Mouse (Mus musculus) layer of hippocampus, postnatal 36 days (tissue): ENCODE results near the gene Timp2. TPM values are rescaled to one million over a fixed set of nuclear protein-coding genes. Genes with fewer than 3 reads are reported as not detected.

Source experiments
- DNase-seq, 2 experiments: peaks; one replicate each; pipeline ENCODE4 v3.0.0; 2022
- total RNA-seq, 2 experiments: library from RNA; stranded (reverse); gene quantifications; 2 replicates each; pipeline ENCODE4 v1.2.3; 2021

Timp2 gene
- total RNA-seq, 2 experiments from 2014 or later = 187 to 191 TPM

DNA sequence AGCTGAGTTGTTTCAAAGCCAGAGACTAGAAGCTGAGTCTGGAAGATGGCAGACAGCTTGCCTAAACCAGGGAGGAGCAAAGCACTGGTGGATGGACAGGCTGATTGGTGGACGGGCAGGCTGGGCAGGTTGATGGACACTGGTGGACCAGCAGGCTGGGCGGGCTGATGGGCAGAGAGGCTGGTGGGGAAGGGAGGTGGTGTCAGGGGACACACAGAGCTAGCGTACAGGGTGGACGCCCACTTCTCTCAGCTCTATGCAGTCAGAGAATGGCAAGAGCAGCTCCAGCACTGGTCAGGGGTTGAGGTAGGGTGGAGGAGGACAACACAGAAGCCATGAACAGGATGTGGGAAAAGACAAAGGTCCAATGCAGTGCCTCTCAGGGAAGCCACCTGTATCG lies 13.7 kb upstream of the Timp2 start:
- DNase-seq = no peak

DNA sequence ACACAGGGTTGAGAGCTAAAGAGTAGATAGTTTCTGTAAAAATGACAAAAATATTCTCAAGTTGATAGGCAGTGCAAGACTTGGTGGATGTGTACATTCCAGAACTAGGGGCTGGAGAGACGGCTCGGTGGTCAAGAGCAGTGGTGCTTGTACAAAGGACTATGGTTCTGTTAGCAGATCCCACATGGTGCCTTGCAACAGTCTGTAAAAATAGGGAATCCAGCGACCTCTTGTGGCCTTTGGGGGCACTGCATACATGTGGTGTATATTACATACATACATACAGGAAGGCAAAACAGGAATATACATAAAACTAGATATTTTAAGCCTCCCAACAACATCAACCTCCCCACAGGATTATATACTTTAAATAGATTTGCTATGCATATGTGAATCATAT lies 12.8 kb upstream of the Timp2 start:
- DNase-seq = no peak

DNA sequence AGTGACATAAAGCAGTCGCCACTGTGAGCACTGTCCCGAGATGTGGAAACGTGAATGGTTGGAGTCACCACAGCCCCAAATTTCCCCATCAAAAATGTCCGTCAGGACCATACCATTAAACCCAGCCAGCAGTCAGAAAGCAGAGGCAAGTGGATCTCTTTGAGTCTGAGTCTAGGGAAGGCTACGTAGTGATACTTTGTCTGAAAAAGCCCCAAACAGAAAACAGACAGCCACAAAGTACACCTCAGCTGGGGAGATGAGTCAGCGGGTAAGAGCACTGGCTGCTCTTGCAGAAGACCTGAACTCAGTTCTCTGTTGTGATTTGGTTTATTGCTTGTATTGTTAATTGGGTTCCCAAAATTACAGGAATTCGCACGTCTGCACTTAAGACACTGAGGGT lies 11.0 kb upstream of the Timp2 start:
- DNase-seq = no peak

DNA sequence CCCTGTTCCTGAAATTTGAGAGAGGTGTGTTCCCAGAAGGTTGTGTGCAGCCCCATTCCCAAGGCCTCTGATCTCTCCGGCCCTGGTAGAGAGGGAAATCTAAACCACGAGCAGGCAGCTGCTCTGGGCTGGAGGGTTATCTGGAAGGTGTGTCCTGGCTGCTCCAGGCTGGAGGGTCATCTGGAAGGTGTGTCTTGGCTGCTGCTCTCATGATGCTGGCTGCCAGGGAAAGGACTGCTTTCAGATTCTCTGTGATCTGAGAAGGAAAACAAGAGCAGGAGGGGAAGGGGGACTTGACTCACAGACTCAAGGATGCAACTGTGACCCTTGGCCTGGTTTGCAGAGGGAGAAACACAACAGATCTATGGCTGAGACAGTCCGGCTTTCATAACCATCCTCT lies 10.6 kb upstream of the Timp2 start:
- DNase-seq = no peak

DNA sequence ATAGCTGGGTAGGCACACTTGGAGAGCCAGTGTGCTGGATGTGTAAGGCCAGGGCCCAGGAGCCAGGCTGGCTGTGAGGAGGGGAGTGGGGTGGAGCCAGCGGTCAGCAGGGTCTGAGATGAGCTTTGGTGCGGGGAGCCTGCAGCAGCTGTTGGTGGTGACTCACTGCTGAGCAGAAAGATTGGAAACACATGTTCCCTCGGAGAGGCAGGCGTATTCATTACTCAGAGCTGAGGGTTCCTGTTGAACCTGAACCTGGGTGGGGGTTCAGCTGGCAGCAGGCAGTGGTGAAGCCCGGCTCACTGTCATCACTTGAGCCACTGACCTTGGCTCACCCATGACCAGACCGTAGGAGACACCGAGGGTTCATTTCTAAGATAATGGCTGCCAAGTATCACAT lies 9.6 kb upstream of the Timp2 start:
- no peak for DNase-seq

DNA sequence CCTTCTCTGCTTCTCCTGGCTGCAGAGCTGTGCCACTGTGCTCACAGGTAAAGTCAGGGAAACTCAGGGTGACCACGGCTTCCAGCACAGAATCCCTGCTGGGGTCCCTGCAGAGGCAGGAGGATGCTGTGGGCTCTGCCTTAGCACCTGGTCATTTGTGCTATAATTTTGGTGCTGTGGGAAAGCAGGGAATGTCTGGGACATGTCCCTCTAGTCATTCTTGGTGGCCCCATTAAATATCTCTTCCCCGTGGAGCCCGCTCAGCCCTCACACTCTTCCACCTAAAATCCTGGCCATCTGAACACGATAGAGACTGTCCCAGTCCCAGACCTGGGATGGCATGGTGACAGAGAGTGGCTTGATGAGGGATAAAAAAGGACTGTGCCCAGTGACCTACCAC lies 8.5 kb upstream of the Timp2 start:
- peak in 1 of 2 experiments; percentile 1 for DNase-seq

DNA sequence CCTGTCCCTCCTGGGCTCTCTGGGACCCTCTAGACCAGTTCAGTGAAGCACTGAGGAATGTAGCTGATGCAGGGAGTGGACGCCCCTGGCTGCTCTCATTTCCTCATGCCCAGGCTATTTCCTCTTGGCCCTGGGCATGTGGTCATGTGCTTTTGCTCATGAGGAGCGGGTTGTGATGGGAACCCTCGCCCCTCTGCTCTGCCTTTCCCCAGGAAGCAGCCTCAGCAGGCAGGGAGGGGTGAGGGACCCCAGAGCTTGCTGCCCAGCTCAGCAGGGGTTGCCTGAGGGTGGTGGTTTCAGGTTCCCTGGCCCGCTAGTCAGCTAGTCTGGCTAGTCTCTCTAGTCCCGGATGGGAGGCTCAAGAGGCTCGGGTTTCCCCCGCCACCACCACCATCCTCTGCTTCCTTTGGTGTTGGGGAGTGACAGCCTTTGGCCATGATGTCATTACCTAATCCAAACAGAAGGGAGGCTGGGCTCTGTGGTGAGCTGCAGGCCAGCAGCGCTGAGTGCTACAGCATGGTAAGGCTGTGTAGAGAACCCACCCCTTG lies 7.5 kb upstream of the Timp2 start:
- DNase-seq = no peak

DNA sequence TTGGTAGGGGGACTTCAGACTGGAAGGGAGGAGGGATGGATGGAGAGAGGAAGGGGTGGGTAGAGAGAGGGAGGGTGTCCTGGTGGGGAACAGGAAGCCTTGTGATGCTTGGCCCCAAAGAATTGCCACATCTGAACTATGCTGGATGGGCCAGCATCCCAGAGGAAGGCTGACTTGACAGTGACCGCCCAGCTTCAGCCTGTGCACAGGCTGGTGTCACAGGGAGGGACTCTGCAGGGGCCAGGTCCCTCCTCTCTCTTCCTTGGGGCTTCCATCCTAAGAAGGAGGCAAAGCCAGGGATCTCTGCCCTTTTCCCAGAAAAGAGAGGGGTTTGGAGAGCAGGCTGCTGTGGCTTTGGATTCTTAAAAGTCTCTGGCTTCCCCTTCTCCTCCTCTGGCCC lies 7.0 kb upstream of the Timp2 start:
- no peak for DNase-seq

DNA sequence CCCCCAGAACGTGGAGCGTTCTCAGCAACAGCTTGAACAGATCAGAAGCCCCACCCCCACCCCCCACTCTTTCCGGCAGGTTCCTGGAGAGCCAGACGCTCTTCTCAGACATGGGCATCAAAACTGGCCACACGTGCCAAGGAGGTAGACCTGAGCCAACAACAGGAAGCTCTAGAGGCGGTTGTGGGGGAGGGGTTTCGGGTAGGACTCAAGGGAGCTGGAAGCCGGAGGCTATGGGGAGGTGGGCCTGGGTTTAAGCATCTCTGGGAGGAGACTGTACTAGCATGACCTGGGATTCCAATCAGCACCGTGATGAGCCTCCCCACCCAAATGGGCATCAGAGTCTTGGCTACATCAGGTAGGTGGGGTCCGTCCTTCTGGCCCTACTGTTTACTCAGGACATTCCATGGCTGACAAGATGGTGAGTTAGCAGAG lies 5.4 kb upstream of the Timp2 start:
- DNase-seq = no peak

DNA sequence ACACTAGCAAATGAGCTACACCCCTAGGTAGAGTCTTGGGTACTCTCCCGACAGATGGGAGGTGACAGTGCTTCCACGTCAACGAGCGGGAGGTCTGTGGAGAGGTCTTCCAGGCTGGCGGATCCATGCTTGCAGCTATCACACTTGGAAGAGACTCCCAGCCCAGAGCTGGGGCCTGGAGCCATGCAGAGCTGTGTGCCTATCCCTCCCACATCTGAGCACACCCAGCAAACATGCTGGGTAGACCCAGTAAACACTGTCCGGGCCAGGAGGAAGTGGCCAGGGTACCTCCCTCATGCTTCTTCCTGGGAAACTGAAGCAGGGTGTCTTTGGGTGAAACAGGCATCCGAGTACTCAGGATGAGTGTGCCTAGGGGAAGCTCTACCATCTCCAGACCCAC lies 5.0 kb upstream of the Timp2 start:
- no peak for DNase-seq

DNA sequence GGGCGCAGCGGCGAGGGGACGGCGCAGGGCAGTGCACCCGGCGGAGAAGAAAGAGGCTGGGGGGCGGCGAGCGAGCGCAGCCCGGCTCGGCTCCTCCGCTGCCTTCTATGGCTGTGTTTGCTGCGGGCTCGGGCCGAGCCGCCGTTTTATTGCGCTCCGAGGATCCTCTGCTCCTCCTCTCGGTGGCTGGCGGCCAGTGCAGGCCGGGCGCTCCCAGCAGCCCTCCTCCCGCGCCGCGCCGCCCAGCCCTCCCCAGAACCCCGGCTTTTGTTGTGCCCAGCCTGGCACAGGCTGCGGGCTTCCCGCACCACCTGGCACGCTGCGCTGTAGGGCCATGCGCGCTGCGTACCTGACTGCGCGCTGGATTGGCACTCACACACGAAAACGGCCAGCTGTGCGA lies 335 bp downstream of the Timp2 start:
- peak; percentile 83 to 87 for DNase-seq

DNA sequence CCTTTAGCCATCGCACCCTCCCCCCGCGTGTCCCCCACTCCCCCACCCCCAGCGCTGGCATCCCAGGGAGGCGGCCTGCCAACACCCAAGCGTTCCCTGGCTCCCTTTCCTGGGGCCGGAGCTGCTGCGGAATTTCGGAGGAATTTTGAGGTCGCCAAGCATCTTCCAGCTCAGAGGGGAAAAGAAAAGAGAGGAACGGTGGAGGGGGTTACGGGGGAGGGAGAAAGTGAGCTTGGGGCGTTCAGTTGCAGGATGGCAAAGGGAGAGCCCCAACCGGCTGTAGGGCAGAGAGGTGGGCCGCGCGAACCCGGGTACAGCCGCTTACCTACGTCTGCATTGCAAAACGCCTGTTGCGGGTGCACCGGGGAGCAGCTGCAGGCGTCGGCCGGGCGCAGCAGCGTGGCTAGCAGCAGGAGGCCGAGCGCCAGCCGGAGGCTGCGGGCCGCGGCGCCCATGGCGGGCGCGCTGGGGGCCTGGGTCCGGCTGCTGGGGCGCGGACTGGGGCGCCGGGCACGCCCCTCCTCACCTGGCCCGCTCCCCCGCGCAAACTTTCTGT lies 826 bp downstream of the Timp2 start:
- DNase-seq = peak in 1 of 2 experiments; percentile 31

DNA sequence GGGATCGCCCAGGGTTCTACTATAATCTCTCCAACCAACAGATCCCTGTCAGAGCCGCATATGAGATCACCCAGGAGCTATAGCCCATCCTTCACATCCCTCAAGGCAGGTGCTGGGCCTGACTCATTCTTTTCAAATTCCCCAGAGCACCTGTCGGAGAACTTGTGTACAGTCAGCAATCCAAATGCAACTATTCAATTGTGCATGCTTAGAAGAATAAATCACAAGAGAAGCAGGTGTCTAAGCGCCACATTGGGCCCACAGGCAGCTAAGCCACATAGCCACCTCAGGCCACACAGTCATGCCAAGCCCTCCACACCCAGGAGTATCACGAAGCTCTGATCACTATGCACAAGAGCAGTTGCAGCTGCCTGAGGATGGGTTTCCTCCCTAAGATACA lies 6.0 kb downstream of the Timp2 start:
- DNase-seq = no peak

DNA sequence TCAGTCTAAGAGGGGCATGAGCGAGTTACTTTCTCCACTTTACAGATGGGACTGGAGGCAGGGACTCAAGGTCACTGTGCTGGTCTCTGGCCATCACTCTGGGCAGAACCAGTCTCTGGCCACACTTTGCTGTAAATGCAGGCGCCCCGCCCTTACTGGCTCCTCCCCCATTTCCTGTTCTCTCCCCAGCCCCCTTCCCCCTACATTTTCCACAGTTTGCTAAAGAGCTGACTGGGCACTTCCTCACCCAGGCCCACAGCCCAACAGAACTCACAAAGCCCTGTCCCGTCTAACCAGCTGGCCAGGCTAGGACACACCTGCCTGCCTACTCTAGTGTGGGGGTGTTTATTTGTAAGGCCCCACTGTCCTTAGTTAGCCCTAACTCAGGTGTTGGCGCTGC lies 6.7 kb downstream of the Timp2 start:
- DNase-seq = no peak

DNA sequence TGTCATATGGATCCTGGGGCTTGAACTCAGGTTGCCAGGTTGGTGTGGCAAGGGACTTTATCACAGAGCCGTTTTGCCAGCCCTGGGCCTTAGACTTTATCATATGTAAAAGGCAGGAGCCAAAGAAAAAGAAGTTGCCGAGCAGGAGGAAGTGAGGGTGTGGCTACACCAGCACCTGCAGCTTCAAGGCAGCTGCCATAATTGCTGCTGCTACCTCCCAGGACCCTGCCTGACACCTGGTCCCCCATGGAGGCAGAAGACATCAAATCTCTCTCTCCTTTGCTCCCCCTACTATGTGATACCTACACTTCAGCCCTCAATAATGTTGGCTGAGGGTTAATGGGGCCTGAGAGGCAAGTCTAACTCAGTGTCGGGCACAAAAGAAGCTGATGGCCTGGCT lies 7.1 kb downstream of the Timp2 start:
- no peak for DNase-seq

DNA sequence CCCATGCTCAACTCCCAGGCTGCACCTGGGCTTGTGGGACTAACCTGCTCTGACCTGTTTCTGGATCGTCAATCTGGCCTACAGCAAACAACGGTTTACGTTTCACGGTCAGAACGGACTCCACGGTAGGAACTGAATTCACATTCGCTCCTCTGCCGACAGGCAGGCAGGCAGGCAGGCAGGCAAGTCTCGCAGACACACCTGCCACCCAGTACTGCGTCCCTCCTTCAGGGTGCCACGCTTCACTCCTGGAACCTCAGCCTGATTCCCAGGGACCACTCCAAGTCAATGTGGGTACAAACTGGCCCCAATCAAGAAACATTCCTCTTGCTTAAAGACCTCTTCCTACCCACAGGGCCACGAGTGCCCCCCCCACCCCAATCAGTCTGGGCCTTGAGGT lies 7.6 kb downstream of the Timp2 start:
- no peak for DNase-seq

DNA sequence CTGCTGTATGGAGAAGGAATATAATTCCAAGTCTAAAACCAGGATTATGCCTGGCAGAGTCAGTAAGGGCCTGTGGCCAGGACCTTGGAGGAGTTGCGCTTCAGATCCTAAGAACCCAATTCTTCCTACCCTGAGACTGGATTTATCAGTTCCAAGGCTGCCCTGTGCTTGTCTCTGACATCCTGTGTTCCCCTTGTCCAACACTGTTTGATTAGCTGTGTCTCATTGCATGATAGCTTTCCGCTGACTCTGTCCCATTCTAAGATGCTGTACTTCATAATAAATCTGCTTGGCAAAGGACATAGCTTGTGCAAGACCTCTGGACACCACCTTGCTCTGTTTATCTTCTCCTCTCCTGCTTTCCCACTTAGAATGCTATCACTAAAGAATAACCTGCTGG lies 8.1 kb downstream of the Timp2 start:
- DNase-seq = no peak

DNA sequence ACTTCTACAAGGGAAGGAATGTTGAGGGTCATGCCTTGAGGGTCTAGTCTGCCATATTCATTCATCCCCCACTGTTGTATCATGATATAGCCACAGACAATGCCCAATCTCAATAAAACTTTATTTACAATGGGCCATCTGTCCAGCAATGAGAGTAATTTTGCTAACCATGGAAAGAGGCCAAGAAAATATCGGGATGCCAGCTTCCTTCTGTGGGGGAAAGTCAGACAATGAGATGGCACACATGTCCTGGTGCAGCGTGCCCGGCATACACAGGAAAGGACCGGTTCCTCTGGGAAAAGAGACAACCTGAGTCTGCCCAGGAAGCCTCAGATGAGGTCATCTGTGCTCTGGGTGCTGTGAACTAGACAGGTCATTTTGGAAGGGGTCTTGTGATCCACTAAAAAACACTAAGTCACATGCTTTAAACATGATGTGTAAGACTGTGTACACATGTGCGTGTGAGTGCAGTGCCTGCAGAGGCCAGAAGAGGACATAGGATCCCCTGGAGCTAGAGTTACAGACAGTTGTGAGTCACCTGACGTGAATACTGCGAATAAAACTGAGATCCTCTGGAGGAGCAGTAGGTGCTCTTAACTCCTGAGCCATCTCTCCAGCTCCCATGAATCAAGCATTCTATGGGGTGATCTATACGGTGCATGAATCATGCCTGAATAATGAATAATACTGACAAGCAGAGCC lies 9.0 kb downstream of the Timp2 start:
- no peak for DNase-seq

DNA sequence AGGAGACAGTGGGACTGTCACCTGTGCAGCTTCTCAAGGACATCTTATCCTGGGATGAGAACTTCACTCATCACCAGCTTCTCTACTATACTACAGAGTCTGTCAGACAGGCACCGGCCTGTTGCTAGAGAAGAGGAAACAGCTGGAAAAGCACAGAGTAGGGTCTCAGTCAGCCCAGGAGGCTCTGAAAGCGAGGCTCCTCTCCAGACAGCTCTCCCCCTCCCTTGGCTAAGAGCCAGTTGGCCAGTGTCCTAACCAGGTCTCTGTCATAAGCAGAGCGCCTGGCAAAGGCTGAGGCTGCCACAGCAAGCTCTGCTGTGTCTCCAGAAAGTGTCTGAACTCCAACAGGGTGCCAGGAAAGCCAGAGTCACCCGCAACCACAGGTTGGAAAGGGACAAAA lies 9.8 kb downstream of the Timp2 start:
- DNase-seq = peak in 1 of 2 experiments; percentile 17

DNA sequence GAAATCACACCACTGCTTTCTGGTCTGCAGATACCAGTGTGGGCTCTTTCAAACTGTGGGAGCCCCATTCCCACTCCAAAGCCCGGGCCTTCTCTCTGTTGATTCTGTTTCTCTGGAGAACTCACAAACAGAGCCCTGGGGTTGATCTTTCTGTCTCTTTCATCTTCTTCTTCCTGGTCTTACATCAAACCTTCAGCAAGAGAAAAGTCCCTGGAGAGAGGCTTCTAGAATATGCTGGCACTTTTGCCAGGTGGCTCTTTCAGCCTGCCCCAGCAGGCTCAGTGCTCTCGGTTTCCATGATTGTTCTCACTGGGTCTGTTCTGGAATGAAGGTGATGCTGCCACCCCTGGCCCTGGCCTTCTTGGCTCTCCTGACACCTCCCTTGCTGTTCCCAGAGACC lies 11.9 kb downstream of the Timp2 start:
- DNase-seq = no peak

DNA sequence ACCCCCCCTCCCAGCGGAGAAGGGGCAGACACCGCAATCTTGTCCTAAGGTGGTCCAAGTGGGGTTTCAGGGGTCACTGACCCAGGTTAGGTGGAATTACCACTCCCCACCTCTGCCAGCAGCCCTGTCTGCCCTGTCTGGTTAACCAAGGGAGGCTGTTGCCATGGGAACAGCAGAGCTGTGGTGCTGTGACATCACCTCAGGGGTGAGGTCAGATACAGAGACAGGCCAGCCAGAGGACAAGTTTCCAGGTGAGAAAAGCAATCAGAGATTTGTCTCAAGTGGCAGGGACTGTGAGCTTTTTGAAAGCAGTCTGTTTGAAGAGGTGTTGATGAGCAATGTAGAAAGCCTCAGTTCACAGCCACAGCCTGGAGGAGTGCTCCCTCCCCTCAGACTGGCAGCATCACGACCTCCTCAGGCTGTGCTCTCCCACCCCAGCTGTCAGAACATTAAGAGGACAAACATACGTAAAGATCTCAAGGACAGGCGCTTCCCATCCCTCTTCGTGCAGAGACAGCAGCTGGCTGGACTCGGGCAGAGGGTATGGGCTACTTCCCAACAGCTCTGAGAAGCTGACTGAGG lies 13.0 kb downstream of the Timp2 start, which contains the start of gene Cep295nl:
Gene Cep295nl (minus strand): TSS at position 101 of the 582 bp plus-strand sequence.
- no peak for DNase-seq

DNA sequence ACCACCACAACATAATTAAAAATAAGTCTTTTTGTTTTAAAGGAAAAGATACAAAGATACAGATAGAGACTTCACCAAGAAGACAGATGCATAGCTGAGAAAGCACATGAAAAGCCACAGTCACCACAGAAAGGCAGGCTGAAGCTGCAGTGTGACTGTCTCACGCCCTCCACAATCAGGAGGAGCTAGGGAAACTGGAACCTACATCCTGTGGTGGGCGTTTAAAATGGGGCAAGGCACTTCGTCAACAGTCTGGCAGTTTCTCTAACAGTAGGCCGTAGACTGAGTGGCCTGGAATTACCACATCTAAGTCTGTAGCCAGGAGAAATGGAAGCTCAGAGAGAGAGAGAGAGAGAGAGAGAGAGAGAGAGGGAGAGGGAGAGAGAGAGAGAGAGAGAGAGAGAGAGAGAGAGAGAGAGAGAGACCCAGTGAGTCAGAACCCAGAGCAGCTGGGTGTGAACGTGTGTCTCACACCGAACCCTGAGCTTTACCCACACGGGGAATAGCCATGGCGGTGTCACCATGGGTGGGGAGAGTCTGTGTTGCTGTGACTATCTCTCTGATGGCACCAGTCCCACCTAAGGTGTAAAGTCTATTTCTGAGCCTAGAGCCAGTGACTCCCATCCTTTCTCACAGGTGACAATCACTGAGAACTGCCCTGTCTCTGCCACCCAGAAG lies 17.9 kb downstream of the Timp2 start:
- DNase-seq = no peak

DNA sequence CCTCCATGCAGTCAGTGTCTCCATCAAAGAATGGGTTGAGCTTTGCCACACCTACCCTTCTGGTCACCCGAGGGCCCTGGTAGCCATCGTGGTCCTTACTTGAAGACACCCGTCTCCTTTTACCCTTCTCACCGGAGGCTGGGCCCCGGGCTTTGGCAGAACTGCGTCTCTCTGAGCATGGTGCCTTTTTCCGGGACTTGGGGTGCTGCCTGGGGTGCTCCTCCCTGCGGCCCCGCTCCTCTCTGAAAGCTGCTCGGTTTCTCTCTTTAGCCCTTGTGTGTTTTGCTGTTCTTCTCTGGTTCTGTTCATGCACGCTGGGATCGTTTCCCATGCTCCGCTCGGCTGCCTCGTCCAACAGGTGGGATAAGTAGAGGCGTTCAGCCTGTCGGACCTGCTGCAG lies 22.1 kb downstream of the Timp2 start:
- no peak for DNase-seq
